Mouse (Mus musculus): Measurements from ENCODE around the gene 1700021F05Rik.

DNA sequence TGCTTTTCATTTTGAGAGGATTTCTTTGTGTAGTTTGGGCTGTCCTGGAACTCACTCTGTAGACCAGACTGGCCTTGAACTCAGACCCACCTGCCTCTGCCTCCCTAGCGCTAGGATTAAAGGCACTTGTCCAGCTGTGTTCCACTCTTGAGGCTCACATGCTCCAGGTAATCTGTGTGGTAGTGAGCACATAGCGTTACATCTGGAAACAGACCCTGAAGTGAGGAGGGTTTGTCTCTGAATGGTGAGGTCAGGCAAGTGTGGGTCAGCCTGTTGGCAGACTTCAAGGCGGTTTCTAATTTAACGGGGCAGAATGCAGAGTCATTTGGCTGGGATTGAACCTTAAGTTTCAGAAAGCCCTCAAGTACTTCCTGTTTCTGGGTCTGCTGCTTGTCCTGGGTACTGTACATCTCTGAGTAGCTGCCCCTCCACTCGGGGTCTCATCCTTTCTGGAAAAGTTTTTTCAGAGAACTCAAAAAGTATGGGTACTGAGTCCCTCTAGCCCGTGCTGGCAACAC lies 55.0 kb downstream of the 1700021F05Rik start:
- TF ChIP-seq CTCF (IDR thresholded peaks at IDR 0.05; ENCODE audit: low read depth, low read length) (no peak), POLR2A (IDR thresholded peaks at IDR 0.05; ENCODE audit: insufficient read depth, low read length) (no peak)
